Mouse (Mus musculus): ENCODE measurements around the gene Thumpd3. TPM values are rescaled to one million over a fixed set of nuclear protein-coding genes. Genes with fewer than 3 reads are reported as not detected.

Thumpd3 gene
- polyA plus RNA-seq, 1 experiment = 10.7 TPM

- 92% methylated on average over 3 of the region's 3 CpGs for WGBS
- TF ChIP-seq POLR2A (IDR thresholded peaks at IDR 0.05; ENCODE audit: control insufficient read depth, extremely low read depth, insufficient read depth, low read length, poor library complexity) (no peak), CTCF (IDR thresholded peaks at IDR 0.05; ENCODE audit: borderline replicate concordance, control insufficient read depth, extremely low read depth, insufficient read depth, low read length, poor library complexity) (no peak)
- Histone ChIP-seq H3K27me3 (ENCODE audit: control insufficient read depth, insufficient read depth, low read length) (no peaks in the 10 kb centered on the region), H3K36me3 (ENCODE audit: control insufficient read depth, insufficient read depth, low read length) (no peaks in the 10 kb centered on the region), H3K4me3 (ENCODE audit: control insufficient read depth, insufficient read depth, low read length) (no peak overlapping the region), H3K4me1 (replicated peaks; ENCODE audit: control insufficient read depth, insufficient read depth, low read length) (no peaks in the 10 kb centered on the region), H3K27ac (ENCODE audit: control insufficient read depth, insufficient read depth, low read length) (no peak overlapping the region)
- no peak for DNase-seq
Measured at GRCm38 (mm10) chr6:113093206-113093605, 47.2 kb downstream of the Thumpd3 start.

DNA sequence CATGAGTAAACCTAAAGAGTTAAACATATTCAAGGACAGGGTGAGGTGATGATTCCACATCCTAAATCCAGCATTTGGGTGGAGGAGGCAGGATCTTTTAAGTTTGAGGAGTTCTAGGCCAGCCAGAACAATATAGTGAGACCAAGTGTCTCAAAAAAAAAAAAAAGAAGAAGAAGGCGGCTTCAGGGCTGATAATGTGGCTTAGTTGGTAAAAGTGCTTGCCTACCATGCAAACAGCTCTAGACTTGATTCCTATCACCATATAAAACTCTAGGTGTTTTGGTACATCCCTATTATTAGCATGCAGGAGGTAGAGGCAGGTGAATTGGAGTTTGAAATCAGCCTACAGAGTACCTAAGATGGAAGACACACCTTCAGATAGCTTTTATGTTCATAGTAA, 49.5 kb downstream of the Thumpd3 start:
- peaks cover 3% of the 10 kb centered on the region; the same call in 1 of the 2 replicates for H3K4me1 ChIP-seq (replicated peaks; ENCODE audit: control insufficient read depth, insufficient read depth, low read length)
- no peak for DNase-seq
- H3K36me3 ChIP-seq (ENCODE audit: control insufficient read depth, insufficient read depth, low read length) = no peaks in the 10 kb centered on the region
- H3K27me3 ChIP-seq (ENCODE audit: control insufficient read depth, insufficient read depth, low read length) = no peaks in the 10 kb centered on the region
- H3K27ac ChIP-seq (ENCODE audit: control insufficient read depth, insufficient read depth, low read length) = no peak overlapping the region
- 96% methylated on average over 1 of the region's 1 CpGs for WGBS
- TF ChIP-seq CTCF (IDR thresholded peaks at IDR 0.05; ENCODE audit: borderline replicate concordance, control insufficient read depth, extremely low read depth, insufficient read depth, low read length, poor library complexity) = no peak
- TF ChIP-seq POLR2A (IDR thresholded peaks at IDR 0.05; ENCODE audit: control insufficient read depth, extremely low read depth, insufficient read depth, low read length, poor library complexity) = no peak
- no peak overlapping the region for H3K4me3 ChIP-seq (ENCODE audit: control insufficient read depth, insufficient read depth, low read length)

GRCm38 (mm10) chr6:113097662-113098061, 51.6 kb downstream of the Thumpd3 start:
- DNase-seq = no peak
- Histone ChIP-seq H3K27ac (ENCODE audit: control insufficient read depth, insufficient read depth, low read length) (no peak overlapping the region), H3K36me3 (ENCODE audit: control insufficient read depth, insufficient read depth, low read length) (no peaks in the 10 kb centered on the region), H3K4me1 (replicated peaks; ENCODE audit: control insufficient read depth, insufficient read depth, low read length) (peaks cover 3% of the 10 kb centered on the region; the same call in 1 of the 2 replicates), H3K27me3 (ENCODE audit: control insufficient read depth, insufficient read depth, low read length) (no peaks in the 10 kb centered on the region), H3K4me3 (ENCODE audit: control insufficient read depth, insufficient read depth, low read length) (no peak overlapping the region)
- TF ChIP-seq CTCF (IDR thresholded peaks at IDR 0.05; ENCODE audit: borderline replicate concordance, control insufficient read depth, extremely low read depth, insufficient read depth, low read length, poor library complexity) (no peak), POLR2A (IDR thresholded peaks at IDR 0.05; ENCODE audit: control insufficient read depth, extremely low read depth, insufficient read depth, low read length, poor library complexity) (no peak)
- WGBS = 89% methylated on average over 5 of the region's 5 CpGs

DNA sequence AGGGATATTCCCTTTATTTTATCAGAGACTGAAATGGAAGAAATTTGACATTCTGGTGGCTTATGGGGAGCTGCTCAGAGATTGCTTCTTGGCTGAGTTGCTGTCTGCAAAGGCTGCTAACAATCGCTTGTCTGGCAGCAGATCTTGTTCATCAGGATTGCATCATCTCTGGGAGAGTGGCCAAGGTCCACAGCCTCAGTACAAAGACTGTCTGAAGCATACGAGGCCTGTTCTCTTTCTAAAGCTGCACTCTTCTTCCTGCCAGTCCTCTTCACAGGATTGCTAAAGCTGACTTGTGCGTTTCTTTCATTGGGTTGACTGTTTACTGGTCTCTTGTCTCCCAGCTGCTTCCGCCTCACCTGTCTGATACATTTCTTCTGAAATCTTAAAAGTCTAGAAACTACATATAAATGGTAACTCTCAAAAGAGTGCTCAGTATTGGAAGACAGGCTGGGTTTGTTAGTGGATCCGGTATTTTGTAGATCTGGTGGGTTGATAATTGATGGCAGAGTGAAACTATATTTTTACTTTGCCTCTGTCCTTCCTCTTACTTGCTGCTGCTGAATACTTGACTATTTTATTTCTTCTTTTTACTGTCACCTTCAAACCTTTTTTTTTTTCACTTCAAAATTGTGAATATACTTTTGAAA, 53.7 kb downstream of the Thumpd3 start:
- no peaks in the 10 kb centered on the region for H3K27me3 ChIP-seq (ENCODE audit: control insufficient read depth, insufficient read depth, low read length)
- peaks cover 3% of the 10 kb centered on the region; the same call in 1 of the 2 replicates for H3K4me1 ChIP-seq (replicated peaks; ENCODE audit: control insufficient read depth, insufficient read depth, low read length)
- no peak overlapping the region for H3K4me3 ChIP-seq (ENCODE audit: control insufficient read depth, insufficient read depth, low read length)
- H3K36me3 ChIP-seq (ENCODE audit: control insufficient read depth, insufficient read depth, low read length) = peaks cover 2% of the 10 kb centered on the region; the same call in 1 of the 2 replicates
- no peak for TF ChIP-seq POLR2A (IDR thresholded peaks at IDR 0.05; ENCODE audit: control insufficient read depth, extremely low read depth, insufficient read depth, low read length, poor library complexity)
- no peak for TF ChIP-seq CTCF (IDR thresholded peaks at IDR 0.05; ENCODE audit: borderline replicate concordance, control insufficient read depth, extremely low read depth, insufficient read depth, low read length, poor library complexity)
- H3K27ac ChIP-seq (ENCODE audit: control insufficient read depth, insufficient read depth, low read length) = peak overlapping the region; percentile 73
- WGBS = 16% methylated on average over 5 of the region's 5 CpGs
- DNase-seq = no peak

GRCm38 (mm10) chr6:113102541-113102940, 56.5 kb downstream of the Thumpd3 start:
- Histone ChIP-seq H3K4me3 (ENCODE audit: control insufficient read depth, insufficient read depth, low read length) (no peak overlapping the region), H3K27ac (ENCODE audit: control insufficient read depth, insufficient read depth, low read length) (no peak overlapping the region), H3K27me3 (ENCODE audit: control insufficient read depth, insufficient read depth, low read length) (no peaks in the 10 kb centered on the region), H3K4me1 (replicated peaks; ENCODE audit: control insufficient read depth, insufficient read depth, low read length) (peaks cover 3% of the 10 kb centered on the region; the same call in 1 of the 2 replicates), H3K36me3 (ENCODE audit: control insufficient read depth, insufficient read depth, low read length) (peaks cover 15% of the 10 kb centered on the region)
- WGBS = 89% methylated on average over 4 of the region's 4 CpGs
- DNase-seq = no peak
- no peak for TF ChIP-seq CTCF (IDR thresholded peaks at IDR 0.05; ENCODE audit: borderline replicate concordance, control insufficient read depth, extremely low read depth, insufficient read depth, low read length, poor library complexity)
- TF ChIP-seq POLR2A (IDR thresholded peaks at IDR 0.05; ENCODE audit: control insufficient read depth, extremely low read depth, insufficient read depth, low read length, poor library complexity) = no peak

DNA sequence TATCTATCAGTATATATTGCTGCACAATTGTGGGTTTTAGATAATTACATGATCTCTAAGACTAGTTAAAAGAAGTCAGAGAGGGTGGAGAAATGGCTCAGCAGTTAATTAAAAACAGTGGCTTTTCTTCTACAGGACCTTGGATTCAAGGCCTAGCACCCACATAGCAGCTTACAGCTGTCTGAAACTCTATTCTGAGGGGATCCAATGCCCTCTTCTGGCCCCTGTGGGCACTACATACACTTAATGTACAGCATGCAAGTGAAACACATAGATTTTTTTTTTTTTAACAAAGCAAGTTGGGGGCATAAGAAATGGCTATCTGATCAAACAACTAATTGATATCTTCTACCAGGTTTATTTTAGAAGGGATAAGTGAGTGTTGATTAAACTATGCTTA, 57.7 kb downstream of the Thumpd3 start:
- peaks cover 15% of the 10 kb centered on the region for H3K36me3 ChIP-seq (ENCODE audit: control insufficient read depth, insufficient read depth, low read length)
- no peaks in the 10 kb centered on the region for H3K27me3 ChIP-seq (ENCODE audit: control insufficient read depth, insufficient read depth, low read length)
- TF ChIP-seq POLR2A (IDR thresholded peaks at IDR 0.05; ENCODE audit: control insufficient read depth, extremely low read depth, insufficient read depth, low read length, poor library complexity) (no peak), CTCF (IDR thresholded peaks at IDR 0.05; ENCODE audit: borderline replicate concordance, control insufficient read depth, extremely low read depth, insufficient read depth, low read length, poor library complexity) (no peak)
- no peak overlapping the region for H3K27ac ChIP-seq (ENCODE audit: control insufficient read depth, insufficient read depth, low read length)
- peak; percentile 79 for DNase-seq
- H3K4me1 ChIP-seq (replicated peaks; ENCODE audit: control insufficient read depth, insufficient read depth, low read length) = peaks cover 3% of the 10 kb centered on the region; the same call in 1 of the 2 replicates
- no peak overlapping the region for H3K4me3 ChIP-seq (ENCODE audit: control insufficient read depth, insufficient read depth, low read length)

Measured in thymus, adult 2 months (tissue).